Mouse (Mus musculus): Measurements from ENCODE around the gene Ep400.

The Ep400 gene

GRCm38 (mm10) chr5:110770448-110771158 is at the start of gene Ep400:
TSS of gene Ep400 (minus strand) at chr5:110770717.
- DNase-seq, result peak; percentile 100

GRCm38 (mm10) chr5:110809667-110810325 is 39.3 kb upstream of the Ep400 start, which contains the start of gene Ulk1:
TSS of gene Ulk1 (minus strand) at chr5:110810097.
- DNase-seq, result peak; percentile 100

GRCm38 (mm10) chr5:110808821-110809666 is 38.5 kb upstream of the Ep400 start:
- DNase-seq, result peak; percentile 44 to 71

GRCm38 (mm10) chr5:110808061-110808631 is 37.6 kb upstream of the Ep400 start:
- peak; percentile 95 to 96 for DNase-seq

- DNase-seq, result no peak
These were observed 36.9 kb upstream of the Ep400 start for GRCm38 (mm10) chr5:110807453-110807852.

- DNase-seq, result no peak
These were observed 36.2 kb upstream of the Ep400 start for GRCm38 (mm10) chr5:110806676-110807075.

GRCm38 (mm10) chr5:110806154-110806553 is 35.6 kb upstream of the Ep400 start:
- DNase-seq, result no peak

GRCm38 (mm10) chr5:110804012-110804743 is 33.7 kb upstream of the Ep400 start:
- DNase-seq, result no peak

GRCm38 (mm10) chr5:110802809-110803208 is 32.3 kb upstream of the Ep400 start:
- DNase-seq, result no peak

GRCm38 (mm10) chr5:110802186-110802585 is 31.7 kb upstream of the Ep400 start:
- DNase-seq, result peak; percentile 45 to 59

- DNase-seq, result peak; percentile 42 to 62
These were observed 30.6 kb upstream of the Ep400 start for GRCm38 (mm10) chr5:110801036-110801624.

GRCm38 (mm10) chr5:110797696-110798095 is 27.2 kb upstream of the Ep400 start:
- peak; percentile 79 to 89 for DNase-seq

GRCm38 (mm10) chr5:110794363-110794762 is 23.8 kb upstream of the Ep400 start:
- DNase-seq, result peak; percentile 81 to 84

- peak in 1 of 2 experiments; percentile 56 for DNase-seq
These were observed 18.2 kb upstream of the Ep400 start for GRCm38 (mm10) chr5:110788684-110789083.

GRCm38 (mm10) chr5:110786081-110786835 is 15.7 kb upstream of the Ep400 start:
- peak in 1 of 2 experiments; percentile 47 for DNase-seq

GRCm38 (mm10) chr5:110783150-110783549 is 12.6 kb upstream of the Ep400 start:
- DNase-seq, result no peak

- DNase-seq, result no peak
These were observed 11.2 kb upstream of the Ep400 start for GRCm38 (mm10) chr5:110781529-110782238.

- no peak for DNase-seq
These were observed 10.4 kb upstream of the Ep400 start for GRCm38 (mm10) chr5:110780761-110781528.

- DNase-seq, result peak; percentile 95 to 98
These were observed 9.7 kb upstream of the Ep400 start, which contains the start of gene Pus1 for GRCm38 (mm10) chr5:110779998-110780760. TSS of gene Pus1 (minus strand) at chr5:110780659.
